Mouse (Mus musculus) hindbrain, embryonic 13.5 days (tissue): ENCODE data around the gene Pdk4. TPM values are rescaled to one million over a fixed set of nuclear protein-coding genes. Genes with fewer than 3 reads are reported as not detected.

Experiments
- ATAC-seq: fragments of 200-750 bp; cut with Nextera tagmentation; 2 replicates; pipeline ENCODE4 v1.8.0; 2017; ENCODE audit warnings: moderate TSS enrichment; ENCODE audit not compliant: low FRiP score
- H3K27ac ChIP-seq: fragments of 300-500 bp; sonication (generic); 2 replicates; pipeline ENCODE4 v1.5.1; 2015; ENCODE audit warnings: inconsistent platforms, mild to moderate bottlenecking, moderate library complexity
- H3K27me3 ChIP-seq: fragments of 300-500 bp; sonication (generic); 2 replicates; pipeline ENCODE4 v1.6.1; 2015; ENCODE audit warnings: mild to moderate bottlenecking, inconsistent platforms
- H3K36me3 ChIP-seq: fragments of 300-500 bp; sonication (generic); 2 replicates; pipeline ENCODE4 v1.6.1; 2015; ENCODE audit warnings: mild to moderate bottlenecking, inconsistent platforms
- H3K4me1 ChIP-seq: fragments of 300-500 bp; sonication (generic); replicated peaks from 2 replicates; pipeline ENCODE4 v1.6.1; 2015; ENCODE audit warnings: inconsistent platforms
- H3K4me2 ChIP-seq: fragments of 300-500 bp; sonication (generic); 2 replicates; pipeline ENCODE4 v1.6.1; 2015; ENCODE audit warnings: inconsistent platforms, mild to moderate bottlenecking, moderate library complexity
- H3K4me3 ChIP-seq: fragments of 300-500 bp; sonication (generic); 2 replicates; pipeline ENCODE4 v1.5.1; 2015; ENCODE audit warnings: mild to moderate bottlenecking, inconsistent platforms
- H3K9ac ChIP-seq: fragments of 300-500 bp; sonication (generic); 2 replicates; pipeline ENCODE4 v1.6.1; 2015; ENCODE audit warnings: mild to moderate bottlenecking, inconsistent platforms
- H3K9me3 ChIP-seq: fragments of 300-500 bp; sonication (generic); 2 replicates; pipeline ENCODE4 v1.6.1; 2016; ENCODE audit warnings: inconsistent platforms
- WGBS: fragments of 180-500 bp; shearing (Covaris S2); methylation state at CpG from one replicate; pipeline ENCODE4 v1.1.7; 2015; 5-methylcytosine and 5-hydroxymethylcytosine counted together
- polyA plus RNA-seq: library from polyadenylated mRNA; unstranded; fragments of >200 nt; fragmentation: Nextera tagmentation; extraction: Ambion mirVana; gene quantifications from 2 replicates; pipeline ENCODE4 v1.2.1, GENCODE M21; 2015

The Pdk4 gene
- 1.7 and 2.2 TPM in 2 replicates for polyA plus RNA-seq

- Histone ChIP-seq H3K9ac (peak within 1 kb of the TSS; percentile 76), H3K4me2 (peak within 1 kb of the TSS; percentile 98), H3K4me3 (peak within 1 kb of the TSS; percentile 53), H3K4me1 (peaks cover 13% of the 10 kb centered on the region), H3K27me3 (0 out of 2 replicates have a peak, but pooled peaks cover 8% of the 10 kb centered on the region), H3K36me3 (no peaks in the 10 kb centered on the region), H3K27ac (no peak within 1 kb of the TSS), H3K9me3 (no peaks in the 10 kb centered on the region)
- under 1% methylated on average over 43 of the region's 43 CpGs for WGBS
- peak; percentile 95 for ATAC-seq
Measured at GRCm38 (mm10) chr6:5495961-5496853, at the start of gene Pdk4. Gene Pdk4, minus strand, starts transcription at chr6:5496309.

- H3K4me2 ChIP-seq: no peak overlapping the region
- H3K36me3 ChIP-seq: no peaks in the 10 kb centered on the region
- no peak for ATAC-seq
Measured at GRCm38 (mm10) chr6:5537855-5538365, 41.8 kb upstream of the Pdk4 start.

GRCm38 (mm10) chr6:5535754-5536153 is 39.6 kb upstream of the Pdk4 start:
- Histone ChIP-seq H3K9ac (no peak overlapping the region), H3K36me3 (no peaks in the 10 kb centered on the region), H3K27ac (no peak overlapping the region), H3K4me3 (no peak overlapping the region), H3K4me1 (no peaks in the 10 kb centered on the region), H3K4me2 (no peak overlapping the region), H3K27me3 (no peaks in the 10 kb centered on the region), H3K9me3 (no peaks in the 10 kb centered on the region)
- ATAC-seq: no peak

More at GRCm38 (mm10) chr6:5537855-5538365, 41.8 kb upstream of the Pdk4 start:
- WGBS: 39% methylated on average over 2 of the region's 2 CpGs
- Histone ChIP-seq H3K27me3 (no peaks in the 10 kb centered on the region), H3K27ac (no peak overlapping the region), H3K4me3 (no peak overlapping the region), H3K4me1 (no peaks in the 10 kb centered on the region), H3K9me3 (no peaks in the 10 kb centered on the region), H3K9ac (no peak overlapping the region)

DNA sequence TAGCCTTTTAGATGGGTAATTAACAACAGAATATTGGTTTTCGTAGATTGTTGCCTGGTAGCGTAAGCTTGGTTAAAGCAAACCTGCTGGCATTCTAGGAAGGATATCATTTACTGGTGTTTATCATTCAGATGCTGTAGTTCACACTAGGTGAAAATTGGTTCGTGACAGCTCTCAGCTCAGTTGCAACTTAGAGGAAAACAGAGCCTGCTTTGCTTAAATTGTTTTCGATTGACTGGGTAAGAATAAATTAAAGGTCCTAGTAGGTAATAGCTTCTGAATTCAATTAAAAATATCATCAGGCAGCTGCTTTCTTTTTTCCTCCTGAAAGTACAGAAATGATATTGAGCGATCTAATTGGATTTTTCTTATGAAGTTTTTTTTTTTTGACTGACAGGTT is 21.0 kb upstream of the Pdk4 start:
- H3K27ac ChIP-seq: no peak overlapping the region
- H3K4me1 ChIP-seq: no peaks in the 10 kb centered on the region
- no peak overlapping the region for H3K4me2 ChIP-seq
- ATAC-seq: no peak
- H3K36me3 ChIP-seq: no peaks in the 10 kb centered on the region
- H3K9ac ChIP-seq: no peak overlapping the region
- H3K9me3 ChIP-seq: no peaks in the 10 kb centered on the region
- no peak overlapping the region for H3K4me3 ChIP-seq
- H3K27me3 ChIP-seq: no peaks in the 10 kb centered on the region
- WGBS: 66% methylated on average over 5 of the region's 5 CpGs

DNA sequence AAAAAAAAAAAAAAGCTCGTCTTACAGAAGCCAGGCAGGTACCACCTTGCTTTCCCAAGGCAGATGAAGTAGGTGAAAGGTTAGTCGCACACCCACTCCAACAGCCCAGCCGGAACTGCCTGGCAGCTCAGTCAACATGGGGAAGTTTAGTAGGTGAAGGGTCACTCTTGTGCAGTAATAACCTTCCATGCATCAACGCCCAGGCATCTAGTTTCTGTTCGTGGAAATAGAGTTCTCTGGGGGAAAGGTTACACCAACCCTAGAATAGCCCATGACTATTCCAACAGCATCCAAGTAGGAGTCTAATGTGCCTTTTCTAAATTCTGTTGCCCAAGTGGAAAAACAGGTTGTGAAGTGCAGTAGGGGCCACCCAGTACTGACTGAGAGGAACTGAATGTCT is 13.6 kb upstream of the Pdk4 start:
- Histone ChIP-seq H3K27me3 (no peaks in the 10 kb centered on the region), H3K4me1 (no peaks in the 10 kb centered on the region), H3K4me2 (no peak overlapping the region), H3K27ac (no peak overlapping the region), H3K9ac (no peak overlapping the region), H3K4me3 (no peak overlapping the region), H3K9me3 (no peaks in the 10 kb centered on the region), H3K36me3 (no peaks in the 10 kb centered on the region)
- ATAC-seq: no peak
- WGBS: 64% methylated on average over 5 of the region's 5 CpGs

- Histone ChIP-seq H3K9ac (no peak overlapping the region), H3K36me3 (no peaks in the 10 kb centered on the region), H3K9me3 (no peaks in the 10 kb centered on the region), H3K4me3 (no peak overlapping the region), H3K27me3 (no peaks in the 10 kb centered on the region), H3K27ac (no peak overlapping the region), H3K4me2 (no peak overlapping the region), H3K4me1 (no peaks in the 10 kb centered on the region)
- no peak for ATAC-seq
- WGBS: 61% methylated on average over 5 of the region's 5 CpGs
Measured at GRCm38 (mm10) chr6:5509303-5509702, 13.2 kb upstream of the Pdk4 start.

DNA sequence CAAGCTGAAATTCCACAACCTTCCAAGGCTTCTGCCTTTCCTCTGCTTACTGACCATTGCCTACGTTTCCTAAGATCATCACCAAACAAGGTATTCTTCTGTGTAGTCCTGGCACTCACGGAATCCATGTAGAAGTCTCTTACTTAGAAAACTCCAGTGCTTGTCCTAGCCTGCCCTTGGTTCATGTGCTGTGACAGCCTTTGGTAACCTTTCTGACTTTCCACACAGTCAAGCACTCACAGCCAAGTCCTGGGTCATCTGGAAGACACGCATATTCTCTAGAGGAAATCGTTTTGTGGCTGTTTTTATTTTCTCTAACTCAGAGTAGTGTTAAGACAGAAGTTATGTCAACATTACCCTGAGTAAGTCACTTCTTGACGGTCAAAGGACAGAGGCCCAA is 11.7 kb upstream of the Pdk4 start:
- H3K9ac ChIP-seq: no peak overlapping the region
- no peaks in the 10 kb centered on the region for H3K36me3 ChIP-seq
- H3K27ac ChIP-seq: no peak overlapping the region
- no peaks in the 10 kb centered on the region for H3K27me3 ChIP-seq
- no peaks in the 10 kb centered on the region for H3K4me1 ChIP-seq
- H3K4me2 ChIP-seq: no peak overlapping the region
- no peak for ATAC-seq
- H3K4me3 ChIP-seq: no peak overlapping the region
- 86% methylated on average over 5 of the region's 5 CpGs for WGBS
- no peaks in the 10 kb centered on the region for H3K9me3 ChIP-seq

DNA sequence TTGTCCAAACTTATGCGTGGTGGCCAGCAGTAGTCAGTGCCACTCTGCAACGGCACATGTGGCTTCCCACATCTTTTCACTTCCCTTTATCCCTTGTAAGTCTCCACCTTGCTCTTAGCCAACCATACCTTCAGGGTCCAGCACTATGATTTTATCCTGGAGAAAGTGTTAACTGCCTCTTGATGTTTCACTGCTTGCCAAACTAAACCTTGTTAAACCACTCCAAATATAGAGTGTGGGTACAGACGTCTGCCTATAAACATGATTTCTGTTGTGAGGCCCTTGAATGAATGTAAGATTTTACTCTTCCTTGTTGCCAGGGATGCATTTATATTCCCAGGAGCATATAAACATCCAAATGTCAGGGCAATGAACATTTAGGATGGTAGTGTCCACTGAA is 10.2 kb upstream of the Pdk4 start:
- 95% methylated on average over 3 of the region's 3 CpGs for WGBS
- Histone ChIP-seq H3K36me3 (no peaks in the 10 kb centered on the region), H3K27me3 (no peaks in the 10 kb centered on the region), H3K9me3 (no peaks in the 10 kb centered on the region), H3K4me1 (no peaks in the 10 kb centered on the region), H3K9ac (no peak overlapping the region), H3K27ac (no peak overlapping the region), H3K4me3 (no peak overlapping the region), H3K4me2 (no peak overlapping the region)
- no peak for ATAC-seq

DNA sequence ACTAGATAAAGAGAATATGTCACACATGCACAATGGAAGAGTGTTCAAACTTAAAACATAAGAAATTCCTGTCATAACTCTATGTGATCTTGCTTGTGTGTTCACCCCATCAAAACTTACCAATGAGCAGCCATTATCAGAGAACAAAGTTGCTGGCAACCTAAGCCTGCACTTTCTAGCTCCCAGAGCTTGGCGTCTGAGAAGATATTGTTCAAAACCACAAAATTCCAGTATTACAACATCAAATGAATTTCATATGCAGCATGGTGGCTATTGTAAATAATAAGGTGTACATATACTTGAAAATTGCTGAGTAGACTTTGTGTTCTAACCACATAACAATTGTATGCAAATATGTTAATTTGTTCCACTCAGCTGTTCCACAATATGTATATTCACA is 6.7 kb upstream of the Pdk4 start:
- no peaks in the 10 kb centered on the region for H3K9me3 ChIP-seq
- no peak overlapping the region for H3K27ac ChIP-seq
- H3K4me2 ChIP-seq: no peak overlapping the region
- no peak for ATAC-seq
- WGBS: 95% methylated on average over 1 of the region's 1 CpGs
- H3K9ac ChIP-seq: no peak overlapping the region
- no peaks in the 10 kb centered on the region for H3K4me1 ChIP-seq
- no peaks in the 10 kb centered on the region for H3K27me3 ChIP-seq
- no peaks in the 10 kb centered on the region for H3K36me3 ChIP-seq
- H3K4me3 ChIP-seq: no peak overlapping the region

DNA sequence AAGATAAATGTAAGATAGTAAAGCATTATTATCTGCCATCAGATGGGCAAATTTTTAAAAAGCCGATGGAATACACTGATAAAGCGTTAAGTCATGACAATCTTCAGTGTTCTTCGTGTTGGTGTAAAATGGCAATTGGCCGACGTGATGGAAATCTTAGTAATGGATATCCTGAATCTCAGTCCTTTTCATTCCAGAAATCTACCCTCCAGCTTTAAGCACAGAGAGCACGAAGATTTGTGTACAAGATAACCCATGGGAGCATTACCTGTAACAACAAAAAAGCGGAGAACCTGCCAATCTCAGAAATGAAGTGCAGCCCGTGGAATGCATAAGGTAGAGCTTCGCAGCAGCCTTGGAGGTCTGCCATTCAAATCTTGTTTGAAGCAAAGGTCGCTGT is 5.4 kb upstream of the Pdk4 start:
- no peak overlapping the region for H3K27ac ChIP-seq
- no peak overlapping the region for H3K4me3 ChIP-seq
- H3K36me3 ChIP-seq: no peaks in the 10 kb centered on the region
- H3K4me1 ChIP-seq: peaks cover 4% of the 10 kb centered on the region; the same call in 1 of the 2 replicates
- no peak for ATAC-seq
- H3K27me3 ChIP-seq: 0 out of 2 replicates have a peak, but pooled peaks cover 6% of the 10 kb centered on the region
- no peaks in the 10 kb centered on the region for H3K9me3 ChIP-seq
- no peak overlapping the region for H3K9ac ChIP-seq
- WGBS: 91% methylated on average over 10 of the region's 10 CpGs
- H3K4me2 ChIP-seq: no peak overlapping the region

DNA sequence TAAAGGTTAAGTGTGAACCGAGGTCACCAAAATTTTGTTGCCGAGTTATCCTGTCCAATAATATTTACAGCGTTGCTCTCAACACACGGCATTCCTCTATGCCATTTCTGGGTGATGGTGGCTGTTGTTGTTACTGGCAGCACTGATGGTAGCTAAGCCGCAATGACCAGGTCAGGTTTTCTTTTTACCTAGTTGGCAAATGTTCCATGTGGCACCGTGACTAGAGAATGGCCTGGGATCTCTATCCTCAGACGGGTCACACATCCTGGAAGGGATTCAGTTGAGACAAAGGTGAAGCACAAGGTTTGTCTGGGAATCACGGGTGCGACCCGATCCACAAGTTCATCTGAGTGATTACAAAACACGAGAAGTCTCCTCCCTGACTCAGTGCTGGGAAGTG is 2.6 kb upstream of the Pdk4 start:
- WGBS: 93% methylated on average over 11 of the region's 11 CpGs

GRCm38 (mm10) chr6:5496854-5497235 is 736 bp upstream of the Pdk4 start:
- no peak overlapping the region for H3K9ac ChIP-seq
- no peaks in the 10 kb centered on the region for H3K9me3 ChIP-seq
- peak overlapping the region; percentile 53; the same call in 1 of the 2 replicates for H3K4me3 ChIP-seq
- H3K27ac ChIP-seq: no peak overlapping the region
- peak; percentile 30; the same call in 1 of the 2 replicates for ATAC-seq
- no peaks in the 10 kb centered on the region for H3K36me3 ChIP-seq
- WGBS: 54% methylated on average over 3 of the region's 3 CpGs
- H3K4me2 ChIP-seq: peak overlapping the region; percentile 98
- peaks cover 13% of the 10 kb centered on the region for H3K4me1 ChIP-seq
- 0 out of 2 replicates have a peak, but pooled peaks cover 8% of the 10 kb centered on the region for H3K27me3 ChIP-seq

More for the DNA sequence above, 2.6 kb upstream of the Pdk4 start:
- Histone ChIP-seq H3K4me2 (no peak overlapping the region), H3K27ac (no peak overlapping the region), H3K4me3 (no peak overlapping the region), H3K9me3 (no peaks in the 10 kb centered on the region), H3K36me3 (no peaks in the 10 kb centered on the region), H3K27me3 (0 out of 2 replicates have a peak, but pooled peaks cover 8% of the 10 kb centered on the region), H3K4me1 (peaks cover 13% of the 10 kb centered on the region), H3K9ac (no peak overlapping the region)
- ATAC-seq: no peak

DNA sequence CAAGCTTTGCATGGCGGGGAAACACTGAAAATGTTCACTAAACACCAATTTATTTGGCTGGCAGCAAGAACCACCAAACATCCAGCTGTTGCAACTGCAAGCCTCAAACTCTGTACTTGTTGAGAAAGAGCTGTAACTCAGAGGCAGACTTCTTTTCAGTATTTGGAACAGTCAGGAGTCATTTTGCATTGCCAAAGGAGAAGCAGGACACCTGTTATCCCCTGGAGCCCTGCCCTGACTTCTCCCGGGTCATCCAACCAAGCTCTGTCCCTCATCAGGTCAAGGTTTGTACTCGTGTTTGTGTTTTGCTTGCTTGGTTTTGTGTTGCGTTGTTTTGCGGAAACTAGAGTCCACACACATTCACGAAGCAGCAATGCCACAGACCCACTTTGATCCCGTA is 11.1 kb downstream of the Pdk4 start:
- ATAC-seq: no peak
- Histone ChIP-seq H3K27me3 (no peaks in the 10 kb centered on the region), H3K4me3 (no peak overlapping the region), H3K4me2 (no peak overlapping the region), H3K9me3 (no peaks in the 10 kb centered on the region), H3K9ac (no peak overlapping the region), H3K27ac (no peak overlapping the region), H3K36me3 (no peaks in the 10 kb centered on the region), H3K4me1 (no peaks in the 10 kb centered on the region)
- 91% methylated on average over 7 of the region's 7 CpGs for WGBS
